Mouse (Mus musculus): Measurements from ENCODE around the gene Hyal1.

Hyal1 gene

GRCm38 (mm10) chr9:107549297-107550074 lies 27.2 kb upstream of the Hyal1 start:
- in situ Hi-C loops (cut with MboI, MseI): loop anchor here (10.0 to 25.0 kb wide), 2 partner anchors 655 to 1362 kb away; partner anchors contain the start of genes Manf and Ppm1m

- in situ Hi-C loops (cut with MboI, MseI): loop anchor here (10.0 to 25.0 kb wide), 2 partner anchors 656 to 1363 kb away; partner anchors contain the start of genes Manf and Ppm1m
Measured at GRCm38 (mm10) chr9:107550491-107551116, 26.1 kb upstream of the Hyal1 start.

GRCm38 (mm10) chr9:107551117-107551889 lies 25.4 kb upstream of the Hyal1 start, which contains the start of gene Rassf1:
Gene Rassf1 (plus strand): TSS chr9:107551555.
- in situ Hi-C loops (cut with MboI, MseI): loop anchor here (10.0 to 25.0 kb wide), 2 partner anchors 657 to 1364 kb away; partner anchors contain the start of genes Manf and Ppm1m

- in situ Hi-C loops (cut with MboI, MseI): loop anchor here (10.0 to 25.0 kb wide), 2 partner anchors 657 to 1365 kb away; partner anchors contain the start of genes Manf and Ppm1m
Measured at GRCm38 (mm10) chr9:107551890-107552355, 24.8 kb upstream of the Hyal1 start.

GRCm38 (mm10) chr9:107552690-107553393 lies 23.9 kb upstream of the Hyal1 start:
- in situ Hi-C loops (cut with MboI, MseI): loop anchor here (10.0 to 25.0 kb wide), 2 partner anchors 658 to 1366 kb away; partner anchors contain the start of genes Manf and Ppm1m

- in situ Hi-C loops (cut with MboI, MseI): loop anchor here (10.0 to 25.0 kb wide), 2 partner anchors 659 to 1366 kb away; partner anchors contain the start of genes Manf and Ppm1m
Measured at GRCm38 (mm10) chr9:107553541-107554318, 23.0 kb upstream of the Hyal1 start.

GRCm38 (mm10) chr9:107554319-107554825 lies 22.4 kb upstream of the Hyal1 start:
- in situ Hi-C loops (cut with MboI, MseI): loop anchor here (10.0 to 25.0 kb wide), 2 partner anchors 660 to 1367 kb away; partner anchors contain the start of genes Manf and Ppm1m

GRCm38 (mm10) chr9:107555031-107555457 lies 21.7 kb upstream of the Hyal1 start:
- in situ Hi-C loops (cut with MboI, MseI): loop anchor here (10.0 to 25.0 kb wide), 2 partner anchors 660 to 1368 kb away; partner anchors contain the start of genes Manf and Ppm1m

GRCm38 (mm10) chr9:107555701-107556100 lies 21.0 kb upstream of the Hyal1 start:
- in situ Hi-C loops (cut with MboI, MseI): loop anchor here (10.0 to 25.0 kb wide), 2 partner anchors 661 to 1368 kb away; partner anchors contain the start of genes Manf and Ppm1m

GRCm38 (mm10) chr9:107556346-107556745 lies 20.4 kb upstream of the Hyal1 start:
- in situ Hi-C loops (cut with MboI, MseI): loop anchor here (10.0 to 25.0 kb wide), 2 partner anchors 662 to 1369 kb away; partner anchors contain the start of genes Manf and Ppm1m

GRCm38 (mm10) chr9:107563029-107563581 lies 13.6 kb upstream of the Hyal1 start, which contains the start of gene Tusc2:
Gene Tusc2 (plus strand): TSS chr9:107563255.
- in situ Hi-C loops (cut with MboI, MseI): loop anchor here (25.0 kb wide), 1 partner anchor 1376 kb away; the partner anchor contains the start of gene Ppm1m

GRCm38 (mm10) chr9:107565556-107565955 lies 11.2 kb upstream of the Hyal1 start:
- in situ Hi-C loops (cut with MboI, MseI): loop anchor here (25.0 kb wide), 1 partner anchor 1378 kb away; the partner anchor contains the start of gene Ppm1m

GRCm38 (mm10) chr9:107566041-107566709 lies 10.6 kb upstream of the Hyal1 start:
- in situ Hi-C loops (cut with MboI, MseI): loop anchor here (25.0 kb wide), 1 partner anchor 1379 kb away; the partner anchor contains the start of gene Ppm1m

GRCm38 (mm10) chr9:107566855-107567254 lies 9.9 kb upstream of the Hyal1 start:
- in situ Hi-C loops (cut with MboI, MseI): loop anchor here (25.0 kb wide), 1 partner anchor 1380 kb away; the partner anchor contains the start of gene Ppm1m

- in situ Hi-C loops (cut with MboI, MseI): loop anchor here (25.0 kb wide), 1 partner anchor 1381 kb away; the partner anchor contains the start of gene Ppm1m
Measured at GRCm38 (mm10) chr9:107567702-107568319, 8.9 kb upstream of the Hyal1 start, which contains the start of gene Hyal2. Gene Hyal2 (plus strand): TSS chr9:107567945.

GRCm38 (mm10) chr9:107568331-107569261 lies 8.1 kb upstream of the Hyal1 start:
- in situ Hi-C loops (cut with MboI, MseI): loop anchor here (25.0 kb wide), 1 partner anchor 1381 kb away; the partner anchor contains the start of gene Ppm1m

Data from T-helper 1 cell (primary cell).